Mouse (Mus musculus): ENCODE results near the gene Denr.

The Denr gene

GRCm38 (mm10) chr5:123906976-123907630, at the start of gene Denr:
Gene Denr, plus strand, starts transcription at chr5:123907175.
- DNase-seq (ENCODE audit: low read depth, low spot score): peak; percentile 98

- no peak for DNase-seq (ENCODE audit: low read depth, low spot score)
These were observed 48.2 kb upstream of the Denr start for GRCm38 (mm10) chr5:123858798-123859197.

GRCm38 (mm10) chr5:123862374-123863350, 44.3 kb upstream of the Denr start:
- no peak for DNase-seq (ENCODE audit: low read depth, low spot score)

GRCm38 (mm10) chr5:123863934-123864333, 43.0 kb upstream of the Denr start:
- no peak for DNase-seq (ENCODE audit: low read depth, low spot score)

- no peak for DNase-seq (ENCODE audit: low read depth, low spot score)
These were observed 41.6 kb upstream of the Denr start, which contains the start of gene Hcar2 for GRCm38 (mm10) chr5:123865365-123865764. Gene Hcar2, minus strand, starts transcription at chr5:123865499.

GRCm38 (mm10) chr5:123866457-123866856, 40.5 kb upstream of the Denr start:
- no peak for DNase-seq (ENCODE audit: low read depth, low spot score)

GRCm38 (mm10) chr5:123869615-123870014, 37.4 kb upstream of the Denr start:
- DNase-seq (ENCODE audit: low read depth, low spot score): no peak

- DNase-seq (ENCODE audit: low read depth, low spot score): no peak
These were observed 32.8 kb upstream of the Denr start for GRCm38 (mm10) chr5:123874177-123874576.

- DNase-seq (ENCODE audit: low read depth, low spot score): no peak
These were observed 28.9 kb upstream of the Denr start for GRCm38 (mm10) chr5:123878056-123878455.

- peak; percentile 18 for DNase-seq (ENCODE audit: low read depth, low spot score)
These were observed 27.0 kb upstream of the Denr start, which contains the start of gene Hcar1 for GRCm38 (mm10) chr5:123879928-123880327. Gene Hcar1, minus strand, starts transcription at chr5:123880020.

GRCm38 (mm10) chr5:123880778-123881177, 26.2 kb upstream of the Denr start:
- DNase-seq (ENCODE audit: low read depth, low spot score): peak; percentile 66

- no peak for DNase-seq (ENCODE audit: low read depth, low spot score)
These were observed 23.1 kb upstream of the Denr start for GRCm38 (mm10) chr5:123883891-123884290.

GRCm38 (mm10) chr5:123884332-123884731, 22.6 kb upstream of the Denr start:
- DNase-seq (ENCODE audit: low read depth, low spot score): no peak

- no peak for DNase-seq (ENCODE audit: low read depth, low spot score)
These were observed 20.6 kb upstream of the Denr start for GRCm38 (mm10) chr5:123886365-123886764.

- DNase-seq (ENCODE audit: low read depth, low spot score): no peak
These were observed 16.7 kb upstream of the Denr start for GRCm38 (mm10) chr5:123890312-123890711.

GRCm38 (mm10) chr5:123890987-123891386, 16.0 kb upstream of the Denr start:
- no peak for DNase-seq (ENCODE audit: low read depth, low spot score)

- DNase-seq (ENCODE audit: low read depth, low spot score): peak; percentile 55
These were observed 15.3 kb upstream of the Denr start for GRCm38 (mm10) chr5:123891669-123892068.

GRCm38 (mm10) chr5:123893520-123893919, 13.5 kb upstream of the Denr start:
- no peak for DNase-seq (ENCODE audit: low read depth, low spot score)

- DNase-seq (ENCODE audit: low read depth, low spot score): no peak
These were observed 10.6 kb upstream of the Denr start for GRCm38 (mm10) chr5:123896395-123896794.

- DNase-seq (ENCODE audit: low read depth, low spot score): no peak
These were observed 9.6 kb upstream of the Denr start for GRCm38 (mm10) chr5:123897352-123897751.

- peak; percentile 52 for DNase-seq (ENCODE audit: low read depth, low spot score)
These were observed 2.8 kb upstream of the Denr start for GRCm38 (mm10) chr5:123904059-123904672.
